Mouse (Mus musculus) midbrain, embryonic 16.5 days (tissue): ENCODE data around the gene H2-T24. TPM values are rescaled to one million over a fixed set of nuclear protein-coding genes. Genes with fewer than 3 reads are reported as not detected.

ENCODE experiments used
- ATAC-seq: fragments of 200-750 bp; cut with Nextera tagmentation; 2 replicates; pipeline ENCODE4 v1.8.0; 2017; ENCODE audit warnings: moderate TSS enrichment
- H3K27ac ChIP-seq: fragments of 300-500 bp; sonication (generic); 2 replicates; pipeline ENCODE4 v1.5.1; 2014; ENCODE audit warnings: mild to moderate bottlenecking, low read length, mixed read lengths
- H3K27me3 ChIP-seq: fragments of 300-500 bp; sonication (generic); 2 replicates; pipeline ENCODE4 v1.6.1; 2014; ENCODE audit warnings: low read depth, low read length, mixed read lengths; ENCODE audit not compliant: control insufficient read depth, insufficient read depth
- H3K36me3 ChIP-seq: fragments of 300-500 bp; sonication (generic); 2 replicates; pipeline ENCODE4 v1.6.1; 2014; ENCODE audit warnings: mild to moderate bottlenecking, low read length, moderate library complexity, mixed read lengths; ENCODE audit not compliant: control insufficient read depth, insufficient read depth
- H3K4me1 ChIP-seq: fragments of 300-500 bp; sonication (generic); 2 replicates; pipeline ENCODE4 v1.6.1; 2014; ENCODE audit warnings: mild to moderate bottlenecking, low read length, mixed read lengths; ENCODE audit not compliant: control insufficient read depth, insufficient read depth
- H3K4me2 ChIP-seq: fragments of 300-500 bp; sonication (generic); 2 replicates; pipeline ENCODE4 v1.6.1; 2014; ENCODE audit warnings: mild to moderate bottlenecking, low read length, mixed read lengths
- H3K4me3 ChIP-seq: fragments of 300-500 bp; sonication (generic); 2 replicates; pipeline ENCODE4 v1.5.1; 2014; ENCODE audit warnings: low read depth, mild to moderate bottlenecking, low read length, moderate library complexity, mixed read lengths
- H3K9ac ChIP-seq: fragments of 300-500 bp; sonication (generic); 2 replicates; pipeline ENCODE4 v1.6.1; 2014; ENCODE audit warnings: low read depth, low read length, mixed read lengths
- H3K9me3 ChIP-seq: fragments of 300-500 bp; sonication (generic); replicated peaks from 2 replicates; pipeline ENCODE4 v1.6.1; 2014; ENCODE audit warnings: mild to moderate bottlenecking, low read length, mixed read lengths; ENCODE audit not compliant: control insufficient read depth, poor library complexity, severe bottlenecking
- WGBS: fragments of 180-500 bp; shearing (Covaris S2); extraction: QIAGEN DNeasy Blood & Tissue Kit; methylation state at CpG from one replicate; pipeline ENCODE4 v1.1.7; 2014; 5-methylcytosine and 5-hydroxymethylcytosine counted together
- polyA plus RNA-seq: library from polyadenylated mRNA; unstranded; fragments of >200 nt; fragmentation: Nextera tagmentation; extraction: Ambion mirVana; gene quantifications from 2 replicates; pipeline ENCODE4 v1.2.1, GENCODE M21; 2015

H2-T24 gene
- polyA plus RNA-seq, 1 experiment from 2014 or later, result 8.8 TPM

- no peak for ATAC-seq
- Histone ChIP-seq H3K4me1 (peaks cover 19% of the 10 kb centered on the region), H3K4me3 (no peak overlapping the region), H3K9ac (no peak overlapping the region), H3K9me3 (no peaks in the 10 kb centered on the region), H3K36me3 (no peaks in the 10 kb centered on the region), H3K27ac (no peak overlapping the region), H3K4me2 (no peak overlapping the region), H3K27me3 (no peaks in the 10 kb centered on the region)
- 46% methylated on average over 12 of the region's 12 CpGs for WGBS
These were observed 22.4 kb downstream of the H2-T24 start for GRCm38 (mm10) chr17:35997713-35998510.

- Histone ChIP-seq H3K4me3 (no peak overlapping the region; the same call in 1 of the 2 replicates), H3K4me2 (peak overlapping the region; percentile 10; the same call in 1 of the 2 replicates)
- 1% methylated on average over 11 of the region's 11 CpGs for WGBS
These were observed 23.4 kb downstream of the H2-T24 start for GRCm38 (mm10) chr17:35996949-35997348.

GRCm38 (mm10) chr17:35994879-35995240 is 25.5 kb downstream of the H2-T24 start:
- H3K4me3 ChIP-seq, result peak overlapping the region; percentile 55

More at GRCm38 (mm10) chr17:35996949-35997348, 23.4 kb downstream of the H2-T24 start:
- H3K9me3 ChIP-seq, result no peaks in the 10 kb centered on the region
- H3K27ac ChIP-seq, result no peak overlapping the region
- peak overlapping the region; percentile 28; the same call in 1 of the 2 replicates for H3K9ac ChIP-seq
- no peaks in the 10 kb centered on the region for H3K36me3 ChIP-seq
- H3K27me3 ChIP-seq, result no peaks in the 10 kb centered on the region
- ATAC-seq, result peak; percentile 61
- H3K4me1 ChIP-seq, result peaks cover 19% of the 10 kb centered on the region

DNA sequence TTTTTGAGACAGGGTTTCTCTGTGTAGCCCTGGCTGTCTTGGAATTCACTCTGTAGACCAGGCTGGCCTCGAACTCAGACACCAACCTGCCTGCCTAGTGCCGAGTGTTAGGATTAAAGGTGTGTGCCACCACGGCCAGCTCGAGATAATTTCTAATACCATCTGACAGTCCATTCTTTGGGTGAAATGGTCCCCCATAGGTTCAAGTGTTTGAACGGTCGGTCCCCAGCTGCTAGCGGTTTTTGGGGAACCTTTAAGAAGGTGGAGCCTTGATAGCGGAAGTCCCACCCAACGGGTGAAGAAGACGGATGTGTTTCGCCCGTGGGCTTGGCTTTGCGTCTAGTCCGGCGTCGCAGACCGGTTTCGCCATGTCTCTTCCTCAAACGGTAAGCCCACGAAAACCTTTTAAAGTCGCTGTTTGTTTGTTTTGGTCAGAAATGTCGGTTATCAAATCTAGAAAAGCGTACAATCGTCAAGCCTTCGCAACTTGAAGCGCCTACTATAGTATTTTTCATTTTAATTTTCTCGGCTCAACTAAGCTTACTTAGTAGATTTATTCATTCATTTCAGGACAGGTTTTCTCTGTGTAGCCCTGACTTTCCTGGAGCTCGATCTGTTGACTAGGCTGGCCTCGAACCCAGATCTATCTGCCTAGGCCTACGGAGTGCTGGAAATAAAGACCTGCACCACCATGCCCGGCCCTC is 26.0 kb downstream of the H2-T24 start:
- peak overlapping the region; percentile 80 for H3K27ac ChIP-seq

More at GRCm38 (mm10) chr17:35994879-35995240, 25.5 kb downstream of the H2-T24 start:
- Histone ChIP-seq H3K27ac (peak overlapping the region; percentile 80; the same call in 1 of the 2 replicates), H3K27me3 (no peaks in the 10 kb centered on the region), H3K9me3 (no peaks in the 10 kb centered on the region), H3K4me1 (peaks cover 19% of the 10 kb centered on the region), H3K9ac (peak overlapping the region; percentile 60), H3K4me2 (peak overlapping the region; percentile 69), H3K36me3 (no peaks in the 10 kb centered on the region)
- WGBS, result 6% methylated on average over 14 of the region's 14 CpGs
- ATAC-seq, result no peak

DNA sequence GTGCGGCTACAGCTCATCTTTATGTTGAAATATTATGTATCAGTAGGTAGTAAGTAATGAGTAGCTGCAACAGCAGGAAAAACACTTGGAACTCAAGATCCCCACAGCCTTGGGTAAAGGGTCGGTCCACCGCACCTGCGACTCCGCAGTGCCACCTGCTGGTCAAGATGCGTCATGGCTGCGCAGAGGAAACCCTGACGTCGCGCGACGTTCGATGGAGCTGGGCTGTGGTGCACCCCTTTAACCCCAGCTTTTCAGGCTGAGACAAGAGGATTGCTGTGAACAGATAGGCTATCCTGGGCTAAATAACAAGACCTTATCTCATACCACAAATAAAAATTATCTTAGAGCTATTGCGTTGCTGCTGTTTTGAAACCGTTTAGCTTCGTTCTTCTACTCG is 26.7 kb downstream of the H2-T24 start:
- Histone ChIP-seq H3K27me3 (no peaks in the 10 kb centered on the region), H3K9me3 (no peaks in the 10 kb centered on the region), H3K4me2 (peak overlapping the region; percentile 69), H3K9ac (no peak overlapping the region), H3K27ac (peak overlapping the region; percentile 42; the same call in 1 of the 2 replicates), H3K4me3 (peak overlapping the region; percentile 55; the same call in 1 of the 2 replicates), H3K4me1 (peaks cover 19% of the 10 kb centered on the region), H3K36me3 (peaks cover 8% of the 10 kb centered on the region)
- WGBS, result 8% methylated on average over 17 of the region's 17 CpGs
- ATAC-seq, result peak; percentile 80

More for the DNA sequence above, 26.0 kb downstream of the H2-T24 start:
- peak overlapping the region; percentile 69 for H3K4me2 ChIP-seq
- peak overlapping the region; percentile 55 for H3K4me3 ChIP-seq
- no peaks in the 10 kb centered on the region for H3K27me3 ChIP-seq
- H3K9me3 ChIP-seq, result no peaks in the 10 kb centered on the region
- H3K36me3 ChIP-seq, result peaks cover 2% of the 10 kb centered on the region; the same call in 1 of the 2 replicates
- H3K4me1 ChIP-seq, result peaks cover 19% of the 10 kb centered on the region
- WGBS, result 2% methylated on average over 31 of the region's 31 CpGs
- H3K9ac ChIP-seq, result peak overlapping the region; percentile 60
- peak; percentile 81 for ATAC-seq

- H3K27ac ChIP-seq, result no peak overlapping the region
- WGBS, result 52% methylated on average over 10 of the region's 10 CpGs
These were observed 28.6 kb downstream of the H2-T24 start for GRCm38 (mm10) chr17:35991781-35992180.

DNA sequence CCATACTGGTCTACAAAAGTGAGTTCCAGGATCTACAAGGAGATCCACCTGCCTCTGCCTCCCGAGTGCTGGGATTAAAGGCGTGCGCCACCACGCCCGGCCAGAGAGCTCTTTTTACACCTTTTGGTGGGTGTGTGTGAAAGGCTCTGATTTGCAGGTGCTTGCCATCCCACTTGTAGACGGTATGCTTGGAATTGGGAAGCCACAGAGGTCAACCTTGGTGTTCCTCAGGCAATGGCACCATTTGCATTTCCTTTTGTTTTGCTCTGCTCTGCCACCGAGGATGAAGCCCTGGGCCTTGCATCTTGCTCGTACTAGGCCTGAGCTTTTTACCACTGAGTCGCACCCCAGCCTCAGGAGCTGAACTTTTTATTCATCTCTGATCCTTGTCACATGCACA is 38.6 kb downstream of the H2-T24 start:
- Histone ChIP-seq H3K9me3 (no peaks in the 10 kb centered on the region), H3K27me3 (no peaks in the 10 kb centered on the region), H3K4me2 (no peak overlapping the region), H3K4me3 (no peak overlapping the region), H3K9ac (no peak overlapping the region), H3K27ac (no peak overlapping the region), H3K36me3 (peaks cover 19% of the 10 kb centered on the region), H3K4me1 (peaks cover 15% of the 10 kb centered on the region)
- WGBS, result 96% methylated on average over 9 of the region's 9 CpGs
- ATAC-seq, result no peak

More at GRCm38 (mm10) chr17:35991781-35992180, 28.6 kb downstream of the H2-T24 start:
- H3K9ac ChIP-seq, result no peak overlapping the region
- H3K4me1 ChIP-seq, result peaks cover 11% of the 10 kb centered on the region
- no peak for ATAC-seq
- peaks cover 24% of the 10 kb centered on the region for H3K36me3 ChIP-seq
- no peak overlapping the region for H3K4me3 ChIP-seq
- no peaks in the 10 kb centered on the region for H3K9me3 ChIP-seq
- no peaks in the 10 kb centered on the region for H3K27me3 ChIP-seq
- no peak overlapping the region for H3K4me2 ChIP-seq

DNA sequence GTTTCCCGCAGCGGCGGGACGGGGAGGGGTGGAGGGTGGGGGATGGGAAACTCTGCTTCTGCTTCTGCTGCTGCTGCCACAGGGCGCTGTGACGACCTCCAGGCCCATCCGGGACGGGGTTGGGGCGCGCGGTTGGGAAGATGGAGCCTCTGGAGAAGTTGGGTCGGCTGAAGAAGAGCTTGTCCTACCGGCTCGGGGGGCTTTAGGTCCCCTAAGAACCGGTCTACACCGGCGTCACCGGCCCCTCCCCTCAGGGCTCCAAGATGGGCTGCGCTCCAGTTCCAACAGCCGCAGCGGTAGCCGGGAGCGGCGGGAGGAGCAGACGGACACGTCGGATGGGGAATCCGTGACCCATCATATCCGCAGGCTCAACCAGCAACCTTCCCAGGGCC is 40.0 kb downstream of the H2-T24 start:
- Histone ChIP-seq H3K36me3 (peaks cover 23% of the 10 kb centered on the region), H3K4me1 (peaks cover 15% of the 10 kb centered on the region), H3K27me3 (no peaks in the 10 kb centered on the region), H3K27ac (peak overlapping the region; percentile 95), H3K4me2 (peak overlapping the region; percentile 76), H3K9me3 (no peaks in the 10 kb centered on the region), H3K4me3 (peak overlapping the region; percentile 94), H3K9ac (peak overlapping the region; percentile 90)
- WGBS, result 0% methylated on average over 29 of the region's 29 CpGs
- peak; percentile 44; the same call in 1 of the 2 replicates for ATAC-seq
